Mouse (Mus musculus): ENCODE measurements around the gene Tmem262. TPM values are rescaled to one million over a fixed set of nuclear protein-coding genes. Genes with fewer than 3 reads are reported as not detected.

Gene Tmem262
- total and polyA plus RNA-seq, 3 experiments: 0.18 TPM; not detected in 2

GRCm38 (mm10) chr19:6035966-6036585 is 43.8 kb upstream of the Tmem262 start:
- Histone ChIP-seq H3K9me3 (replicated peaks; ENCODE audit: insufficient read depth, low read length) (no peaks in the 10 kb centered on the region), H3K79me2 (ENCODE audit: control insufficient read depth, insufficient read depth, low read length, poor library complexity) (no peaks in the 10 kb centered on the region), H3K36me3 (ENCODE audit: control insufficient read depth in 1 of 2, insufficient read depth in 2 of 2, low read length in 2 of 2) (peaks cover 0 to 3% of the 10 kb centered on the region in 2 experiments; a peak in 2 of 4 replicates), H3K27me3 (ENCODE audit: control insufficient read depth in 1 of 2, insufficient read depth in 2 of 2, low read length in 2 of 2) (no peaks in the 10 kb centered on the region; a peak in 1 of 4 replicates), H3K4me1 (ENCODE audit: control insufficient read depth in 1 of 2, insufficient read depth in 2 of 2, low read length in 2 of 2) (peaks cover 0 to 3% of the 10 kb centered on the region in 2 experiments; a peak in 3 of 4 replicates), H3K9ac (ENCODE audit: control insufficient read depth, low read depth, low read length, poor library complexity, severe bottlenecking) (no peak overlapping the region), H3K27ac (ENCODE audit: control insufficient read depth, low read depth, low read length) (no peak overlapping the region), H3K4me3 (ENCODE audit: control insufficient read depth in 1 of 2, insufficient read depth in 1 of 2, low read depth in 2 of 2, low read length in 2 of 2) (no peak overlapping the region)
- TF ChIP-seq NELFE (IDR thresholded peaks at IDR 0.05; ENCODE audit: low read depth, low read length): no peak
- DNase-seq (ENCODE audit: low read depth, low spot score): no peak

GRCm38 (mm10) chr19:6037695-6038094 is 42.1 kb upstream of the Tmem262 start:
- Histone ChIP-seq H3K79me2 (ENCODE audit: control insufficient read depth, insufficient read depth, low read length, poor library complexity) (no peaks in the 10 kb centered on the region), H3K4me3 (ENCODE audit: control insufficient read depth in 1 of 2, insufficient read depth in 1 of 2, low read depth in 2 of 2, low read length in 2 of 2) (no peak overlapping the region), H3K9ac (ENCODE audit: control insufficient read depth, low read depth, low read length, poor library complexity, severe bottlenecking) (no peak overlapping the region), H3K27me3 (ENCODE audit: control insufficient read depth in 1 of 2, insufficient read depth in 2 of 2, low read length in 2 of 2) (no peaks in the 10 kb centered on the region; a peak in 1 of 4 replicates), H3K27ac (ENCODE audit: control insufficient read depth, low read depth, low read length) (no peak overlapping the region), H3K4me1 (ENCODE audit: control insufficient read depth in 1 of 2, insufficient read depth in 2 of 2, low read length in 2 of 2) (peaks cover 0 to 3% of the 10 kb centered on the region in 2 experiments; a peak in 2 of 4 replicates), H3K9me3 (replicated peaks; ENCODE audit: insufficient read depth, low read length) (no peaks in the 10 kb centered on the region), H3K36me3 (ENCODE audit: control insufficient read depth in 1 of 2, insufficient read depth in 2 of 2, low read length in 2 of 2) (peaks cover 0 to 3% of the 10 kb centered on the region in 2 experiments; a peak in 2 of 4 replicates)
- TF ChIP-seq MXI1 (IDR thresholded peaks at IDR 0.05; ENCODE audit: low read depth, low read length): no peak
- no peak for TF ChIP-seq CHD2 (IDR thresholded peaks at IDR 0.05; ENCODE audit: low read length)
- TF ChIP-seq NRF1 (IDR thresholded peaks at IDR 0.05; ENCODE audit: insufficient read depth, low read depth, low read length, poor library complexity, severe bottlenecking): no peak
- peak in 1 of 2 experiments; percentile 10; a peak in 1 of 4 replicates for TF ChIP-seq EP300 (IDR thresholded peaks at IDR 0.05; ENCODE audit: low read depth in 1 of 2, low read length in 2 of 2)
- TF ChIP-seq TCF12 (IDR thresholded peaks at IDR 0.05; ENCODE audit: low read depth, low read length): no peak
- TF ChIP-seq NELFE (IDR thresholded peaks at IDR 0.05; ENCODE audit: low read depth, low read length): no peak
- TF ChIP-seq USF1 (IDR thresholded peaks at IDR 0.05; ENCODE audit: low read depth, low read length): no peak
- peak; percentile 76 for TF ChIP-seq ZNF384 (IDR thresholded peaks at IDR 0.05; ENCODE audit: low read depth, low read length)
- no peak for TF ChIP-seq E2F4 (IDR thresholded peaks at IDR 0.05; ENCODE audit: borderline replicate concordance, low read depth, low read length)
- peak; percentile 49; the same call in 1 of the 2 replicates for TF ChIP-seq RCOR1 (IDR thresholded peaks at IDR 0.05; ENCODE audit: low read depth, low read length)
- peak; percentile 42 for TF ChIP-seq GATA1 (IDR thresholded peaks at IDR 0.05; ENCODE audit: low read depth, low read length)
- TF ChIP-seq GABPA (IDR thresholded peaks at IDR 0.05; ENCODE audit: low read depth, low read length): no peak
- no peak for TF ChIP-seq SIN3A (IDR thresholded peaks at IDR 0.05; ENCODE audit: low read length)
- TF ChIP-seq SMC3 (IDR thresholded peaks at IDR 0.05; ENCODE audit: low read depth, low read length): no peak
- TF ChIP-seq MAZ (IDR thresholded peaks at IDR 0.05; ENCODE audit: low read depth, low read length): no peak
- no peak for TF ChIP-seq MAFK (IDR thresholded peaks at IDR 0.05; ENCODE audit: borderline replicate concordance, low read depth, low read length)
- DNase-seq (ENCODE audit: low read depth, low spot score): peak; percentile 38

Data from MEL (cell line).